Mouse (Mus musculus): ENCODE measurements at regions not wholly inside any gene's neighbourhood (a gene's known extent, or its start where the extent isn't known, plus 50 kb on each side); places are given as distances from the start of the nearest gene placed in this dataset.

DNA sequence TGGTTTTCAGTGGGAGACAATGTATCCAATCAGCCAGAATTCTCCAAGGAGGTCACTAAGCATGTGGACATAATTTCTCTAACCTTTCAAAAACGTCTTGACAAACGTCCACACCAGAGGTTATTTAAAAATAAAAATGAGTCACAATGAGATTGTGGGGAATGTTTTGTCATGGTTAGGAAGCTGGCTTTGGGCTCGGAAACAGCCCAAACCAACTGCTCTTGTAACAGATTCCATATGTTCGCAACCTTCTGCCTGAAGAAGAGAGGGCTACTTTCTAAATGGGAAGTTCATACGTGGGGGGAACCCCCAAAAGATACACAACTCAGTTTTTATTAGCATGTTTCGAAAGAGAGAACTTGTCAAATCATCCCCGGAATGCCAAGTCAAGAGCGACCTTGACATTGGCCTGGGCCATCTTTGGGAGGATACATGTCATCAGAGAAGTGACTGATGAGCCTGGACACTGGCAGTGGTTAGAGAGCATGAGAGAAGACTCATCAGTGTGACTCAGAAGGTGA lies 111.6 kb upstream of the Pik3r1 start:
- DNase-seq (ENCODE audit: extremely low spot score, low read depth, low spot score), result no peak

DNA sequence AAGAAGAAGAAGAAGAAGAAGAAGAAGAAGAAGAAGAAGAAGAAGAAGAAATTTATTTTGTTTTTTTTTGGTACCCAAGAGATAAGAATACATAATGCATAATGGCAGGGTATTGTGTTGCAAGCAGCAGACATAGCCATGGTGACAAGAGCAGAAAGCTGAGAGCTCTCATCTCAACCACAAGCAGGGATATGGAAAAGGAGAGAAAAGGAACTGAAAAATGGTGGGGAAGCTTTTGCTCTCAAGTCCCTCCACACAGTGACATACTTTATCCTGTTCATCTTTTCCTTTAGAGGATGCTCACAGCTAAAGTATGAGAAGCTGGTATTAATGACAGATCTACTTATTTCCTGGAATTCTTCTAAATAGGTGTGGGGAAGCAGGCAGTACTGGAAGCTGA lies 115.2 kb upstream of the Pik3r1 start:
- no peak for DNase-seq (ENCODE audit: extremely low spot score, low read depth, low spot score)

DNA sequence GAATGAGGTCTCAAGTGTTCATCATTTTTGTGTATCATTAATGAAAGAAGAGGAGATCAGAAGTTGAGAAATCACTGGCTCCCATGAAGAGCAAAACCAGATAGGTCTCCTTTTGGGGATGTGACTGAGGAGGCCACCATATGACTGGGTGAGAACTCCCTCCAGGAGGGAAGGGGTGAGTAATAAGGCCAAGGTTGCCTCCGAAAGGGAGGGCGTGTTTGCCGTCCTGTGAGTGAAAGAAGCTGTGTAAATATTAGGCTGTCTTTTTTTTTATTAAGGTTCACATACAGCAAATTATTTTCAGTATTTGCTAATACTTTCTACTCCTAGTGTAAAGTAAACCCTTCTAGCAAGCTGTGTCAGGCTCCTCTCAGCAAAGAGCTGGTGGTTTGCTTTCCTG lies 116.7 kb upstream of the Pik3r1 start:
- no peak for DNase-seq (ENCODE audit: extremely low spot score, low read depth, low spot score)

DNA sequence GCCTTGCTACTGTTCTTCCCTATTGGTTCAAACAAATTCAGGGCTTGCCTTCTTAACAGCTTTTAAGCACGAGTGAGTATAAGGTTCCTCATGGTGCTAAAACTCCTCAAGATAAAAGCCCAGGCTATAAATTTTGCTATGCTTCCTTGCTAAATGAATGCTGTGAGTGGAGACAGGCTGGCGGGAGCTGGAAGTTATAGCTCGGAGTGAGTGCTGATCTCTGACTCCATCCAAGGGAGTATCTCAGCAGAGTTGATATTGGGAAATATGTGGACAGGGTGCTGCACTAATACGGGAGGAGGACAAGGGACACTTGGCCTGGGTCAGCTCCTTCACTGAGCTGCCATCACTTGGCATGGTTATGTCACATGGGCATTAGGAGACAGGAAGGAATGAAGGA lies 123.5 kb upstream of the Pik3r1 start:
- no peak for DNase-seq (ENCODE audit: extremely low spot score, low read depth, low spot score)

DNA sequence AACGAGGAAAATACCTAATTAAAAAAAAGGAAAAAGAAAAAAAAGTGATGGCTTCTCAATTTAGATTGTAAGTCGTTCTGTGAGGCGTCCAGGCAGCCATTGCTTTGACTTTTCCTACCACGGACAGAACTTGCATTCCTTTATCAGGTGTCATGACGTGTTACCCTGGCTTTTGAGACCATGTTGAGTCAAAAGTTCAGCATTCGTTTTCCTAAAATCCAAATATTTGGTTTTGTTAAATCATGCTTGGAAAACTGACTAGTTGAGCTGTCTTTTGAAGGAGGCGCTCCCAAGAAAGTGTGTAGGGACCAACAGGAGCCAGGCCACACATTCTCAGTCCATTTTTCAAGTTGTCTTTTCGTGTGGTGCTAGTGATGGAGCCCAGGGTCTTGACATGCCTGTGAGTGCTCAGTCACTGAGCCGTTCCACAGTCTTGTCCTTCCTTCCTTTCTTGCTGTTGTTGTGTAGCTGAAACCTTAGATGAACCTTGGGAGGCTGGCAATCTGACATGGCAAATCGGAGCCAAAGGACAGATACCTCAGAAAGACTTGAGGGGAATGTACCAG lies 125.1 kb upstream of the Pik3r1 start:
- no peak for DNase-seq (ENCODE audit: extremely low spot score, low read depth, low spot score)

DNA sequence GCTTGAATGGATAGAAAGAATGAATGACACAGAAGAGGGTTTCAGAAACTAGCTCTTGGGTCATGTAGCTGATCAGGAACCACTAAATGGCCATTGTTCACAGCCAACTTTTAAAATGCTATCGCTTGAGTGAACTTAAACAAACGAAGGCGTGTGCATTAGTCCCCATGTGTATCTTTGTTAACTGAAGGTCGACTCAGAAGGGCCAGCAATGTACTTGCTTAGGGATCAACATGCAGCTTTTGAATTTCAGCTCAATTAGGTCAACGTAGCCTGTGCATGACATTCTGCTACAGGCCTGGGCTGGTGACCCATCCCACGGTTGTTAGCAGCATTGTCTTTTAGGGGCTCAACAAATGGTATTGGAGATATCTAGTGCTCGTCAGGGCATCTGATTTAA lies 127.1 kb upstream of the Pik3r1 start:
- no peak for DNase-seq (ENCODE audit: extremely low spot score, low read depth, low spot score)

DNA sequence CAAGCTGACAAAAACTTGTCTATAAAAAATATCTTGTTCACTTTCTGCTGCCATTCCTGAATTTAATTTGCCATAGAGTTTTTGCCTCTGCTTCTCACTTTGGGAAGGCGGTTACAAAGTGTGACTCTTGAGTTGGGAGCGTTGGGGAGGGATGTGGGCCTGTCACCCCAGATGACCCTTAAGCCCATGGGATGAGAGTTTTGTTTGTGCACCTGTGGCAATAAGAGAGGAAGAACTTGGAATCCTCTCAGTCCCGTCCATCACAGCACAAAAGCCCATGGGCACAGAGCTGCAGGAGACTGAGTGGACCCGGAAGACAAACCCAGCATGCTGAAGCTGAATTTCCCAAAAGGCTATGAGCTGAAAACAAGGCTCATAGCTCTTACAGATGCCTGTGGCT lies 127.7 kb upstream of the Pik3r1 start:
- no peak for DNase-seq (ENCODE audit: extremely low spot score, low read depth, low spot score)

DNA sequence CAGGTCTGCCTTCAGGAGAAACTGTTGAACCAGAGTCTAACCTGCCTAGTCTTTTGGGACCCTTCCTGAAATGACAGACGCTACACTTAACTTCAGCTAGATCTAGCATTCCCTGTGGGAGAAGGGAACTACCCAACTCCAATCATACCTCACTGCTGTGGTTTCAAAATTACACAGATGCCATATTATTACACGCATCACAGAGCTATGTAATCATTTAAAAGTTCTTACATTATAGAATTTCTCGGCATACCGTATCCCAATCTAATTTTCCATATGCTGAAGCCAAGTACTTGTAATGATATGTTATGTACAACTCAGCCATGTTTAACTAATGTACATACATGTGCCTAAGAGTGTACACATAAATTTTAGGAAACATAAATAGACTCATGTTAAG lies 128.9 kb upstream of the Pik3r1 start:
- DNase-seq (ENCODE audit: extremely low spot score, low read depth, low spot score), result no peak

DNA sequence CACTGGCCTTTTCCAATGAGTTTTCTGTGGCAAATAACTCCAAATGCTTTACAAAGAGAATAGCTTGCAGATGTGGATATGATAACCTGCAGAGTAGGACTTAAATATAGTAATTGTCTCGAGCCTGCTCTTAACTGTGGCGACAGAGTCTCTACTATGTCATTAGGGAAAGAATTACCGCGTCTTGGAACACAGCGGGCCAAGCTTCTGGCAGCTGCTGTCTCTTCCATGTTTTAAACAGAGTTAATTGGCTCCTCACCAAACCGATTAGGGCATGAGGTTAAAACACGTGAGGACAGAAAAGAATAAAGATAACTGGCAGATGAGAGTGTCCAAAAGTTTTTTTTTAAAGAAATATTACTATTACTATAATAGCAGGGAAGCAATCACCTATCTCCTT lies 134.2 kb upstream of the Pik3r1 start:
- DNase-seq (ENCODE audit: extremely low spot score, low read depth, low spot score), result no peak

DNA sequence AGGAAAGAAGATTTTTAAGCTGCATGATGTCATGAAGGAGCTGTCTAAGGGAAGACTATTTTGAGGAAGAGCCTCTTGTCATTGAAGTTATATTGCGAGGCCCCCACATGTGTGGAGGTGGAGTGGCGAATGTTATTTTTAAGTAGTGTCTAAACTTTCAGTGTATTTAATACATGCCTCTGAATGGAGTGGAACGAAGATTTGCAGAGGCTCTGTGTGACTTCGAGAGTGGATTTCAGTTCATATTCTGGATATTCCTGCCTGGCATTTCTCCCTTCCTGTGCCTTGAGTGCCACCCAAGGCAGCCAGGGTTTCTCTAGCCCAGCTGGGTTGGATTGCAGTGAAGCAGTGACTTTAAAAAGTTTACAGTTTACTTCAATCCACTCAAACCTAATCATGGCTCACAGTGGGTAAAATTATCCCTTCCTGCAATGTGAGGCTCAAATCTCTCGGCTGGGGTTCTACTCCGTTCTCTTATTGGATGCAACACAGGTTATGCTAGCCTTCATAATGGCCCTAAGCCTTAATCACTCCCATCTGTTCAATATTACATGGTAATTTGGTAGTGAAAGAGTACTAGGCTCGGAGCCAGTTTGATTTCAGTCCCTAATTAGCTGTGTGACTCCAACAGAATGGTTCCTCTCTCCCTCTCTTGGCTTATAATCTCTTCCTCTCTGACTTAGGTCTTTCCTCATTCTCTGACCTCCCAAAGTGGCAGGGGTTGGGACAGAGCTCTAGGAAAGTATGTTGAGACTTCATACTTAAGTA lies 138.1 kb upstream of the Pik3r1 start:
- peak; percentile 53 for DNase-seq (ENCODE audit: extremely low spot score, low read depth, low spot score)

DNA sequence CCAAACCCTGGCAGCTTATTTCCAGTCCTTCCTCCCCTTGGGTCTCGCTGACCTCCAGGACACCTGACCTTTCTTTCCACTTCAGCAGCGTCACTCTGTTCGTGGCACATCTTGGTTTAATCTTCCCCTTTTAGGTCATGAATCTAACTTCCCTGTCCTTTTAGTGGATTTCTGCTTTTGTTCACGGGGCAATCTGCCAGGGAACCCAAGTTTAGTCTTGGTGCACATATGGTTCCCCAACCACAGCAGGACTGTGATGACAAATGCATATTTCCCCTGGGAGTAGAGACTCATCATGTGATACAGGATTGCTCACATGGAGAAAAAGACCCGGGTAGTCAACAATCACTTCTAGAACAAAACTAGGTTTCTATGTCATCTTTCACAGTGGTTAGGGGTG lies 141.0 kb upstream of the Pik3r1 start:
- DNase-seq (ENCODE audit: extremely low spot score, low read depth, low spot score), result no peak

DNA sequence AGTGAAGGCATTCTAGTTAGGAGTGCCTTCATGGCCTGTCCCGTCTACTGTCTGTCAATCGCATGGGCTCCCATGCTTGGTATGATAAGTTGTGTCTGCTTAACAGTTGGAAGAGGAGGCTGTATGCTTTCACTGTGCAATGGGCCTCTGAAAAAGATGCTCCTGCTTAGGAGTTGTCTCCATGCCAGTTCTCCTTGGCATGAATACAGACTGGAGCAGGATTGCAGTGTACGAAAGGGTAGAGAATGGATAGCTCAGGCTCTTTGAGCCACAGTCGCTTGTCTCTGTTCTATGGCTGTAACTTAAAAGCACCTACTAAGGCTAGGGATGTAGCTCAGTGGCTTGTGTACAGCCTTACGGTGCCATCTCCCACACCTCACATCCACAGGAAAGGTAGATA lies 142.7 kb upstream of the Pik3r1 start:
- DNase-seq (ENCODE audit: extremely low spot score, low read depth, low spot score), result no peak

DNA sequence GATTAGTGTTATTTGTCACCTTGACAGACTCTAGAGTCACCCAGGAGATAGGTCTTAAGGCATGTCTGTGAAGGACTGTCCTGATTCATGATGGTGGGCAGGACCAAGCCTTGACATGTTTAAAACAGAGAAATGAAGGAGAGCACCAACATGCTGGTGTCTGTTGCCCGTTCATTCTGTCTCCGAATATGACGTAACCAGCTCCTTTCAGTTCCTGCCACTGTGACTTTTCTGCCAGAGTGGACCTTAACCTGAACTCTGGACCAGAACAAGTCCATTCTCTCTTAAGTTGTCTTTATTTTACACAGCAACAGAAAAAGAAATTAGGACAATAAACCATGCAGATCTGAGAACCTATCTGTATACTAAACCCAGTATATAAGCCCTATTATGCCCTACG lies 146.1 kb upstream of the Pik3r1 start:
- no peak for DNase-seq (ENCODE audit: extremely low spot score, low read depth, low spot score)

DNA sequence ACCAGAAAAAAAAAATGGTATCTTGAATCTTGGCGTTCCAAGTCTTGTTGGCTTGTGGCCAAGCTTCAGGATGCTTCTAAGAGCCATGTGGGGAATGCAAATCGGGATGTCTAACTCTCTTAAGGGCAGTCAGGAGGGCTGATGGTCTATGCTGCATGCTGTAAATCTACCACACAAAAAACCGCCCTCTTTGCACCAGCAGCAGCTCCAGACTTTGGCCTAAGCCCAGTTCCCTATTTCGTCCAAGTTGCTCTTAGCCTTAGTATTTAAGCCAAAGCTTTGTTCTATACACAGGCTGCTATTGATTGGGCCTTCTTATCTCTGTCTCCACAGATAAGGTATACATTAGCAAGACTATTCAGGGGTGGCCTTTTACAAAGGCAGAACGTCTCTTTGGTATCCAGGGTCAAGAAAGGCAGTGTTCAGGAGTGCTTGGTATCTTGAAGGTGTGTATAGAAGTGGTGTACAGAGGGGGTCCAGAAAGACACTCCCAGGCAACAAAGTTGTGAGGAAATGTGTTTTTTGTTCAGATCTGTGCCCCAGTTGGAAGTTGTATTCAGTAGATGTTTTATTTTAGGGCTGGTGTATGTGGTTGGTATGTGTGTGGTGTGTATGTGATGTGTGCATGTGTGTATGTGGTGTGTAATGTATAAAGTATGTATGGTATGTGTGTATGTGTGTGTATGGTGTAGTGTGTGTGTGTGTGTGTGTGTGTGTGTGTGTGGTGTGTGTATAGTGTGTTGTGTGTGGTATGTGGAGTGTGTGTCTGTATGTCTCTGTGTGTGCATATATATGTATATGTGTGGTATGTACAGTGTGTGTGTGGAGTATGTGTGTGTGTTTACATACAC lies 146.9 kb upstream of the Pik3r1 start:
- DNase-seq (ENCODE audit: extremely low spot score, low read depth, low spot score), result no peak

DNA sequence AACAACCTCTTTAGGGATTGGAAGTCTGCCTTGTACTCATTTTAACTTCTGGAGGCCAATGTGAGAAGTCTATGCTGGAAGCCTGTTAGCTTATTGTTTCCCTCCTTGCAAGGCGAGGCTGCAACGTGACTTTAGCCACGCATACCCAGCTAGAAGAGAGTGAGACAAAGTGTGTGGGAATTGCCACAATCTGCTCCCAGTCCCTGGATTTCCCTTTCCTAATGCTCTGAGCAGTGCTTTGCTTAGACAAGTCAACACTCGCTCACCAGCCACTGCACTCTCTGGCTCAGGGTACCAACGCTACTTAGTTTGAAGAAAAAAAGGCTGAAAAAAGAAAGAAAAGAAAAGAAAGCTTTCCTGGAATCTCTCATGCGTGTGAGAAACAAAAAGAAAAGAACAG lies 147.5 kb upstream of the Pik3r1 start:
- DNase-seq (ENCODE audit: extremely low spot score, low read depth, low spot score), result no peak

DNA sequence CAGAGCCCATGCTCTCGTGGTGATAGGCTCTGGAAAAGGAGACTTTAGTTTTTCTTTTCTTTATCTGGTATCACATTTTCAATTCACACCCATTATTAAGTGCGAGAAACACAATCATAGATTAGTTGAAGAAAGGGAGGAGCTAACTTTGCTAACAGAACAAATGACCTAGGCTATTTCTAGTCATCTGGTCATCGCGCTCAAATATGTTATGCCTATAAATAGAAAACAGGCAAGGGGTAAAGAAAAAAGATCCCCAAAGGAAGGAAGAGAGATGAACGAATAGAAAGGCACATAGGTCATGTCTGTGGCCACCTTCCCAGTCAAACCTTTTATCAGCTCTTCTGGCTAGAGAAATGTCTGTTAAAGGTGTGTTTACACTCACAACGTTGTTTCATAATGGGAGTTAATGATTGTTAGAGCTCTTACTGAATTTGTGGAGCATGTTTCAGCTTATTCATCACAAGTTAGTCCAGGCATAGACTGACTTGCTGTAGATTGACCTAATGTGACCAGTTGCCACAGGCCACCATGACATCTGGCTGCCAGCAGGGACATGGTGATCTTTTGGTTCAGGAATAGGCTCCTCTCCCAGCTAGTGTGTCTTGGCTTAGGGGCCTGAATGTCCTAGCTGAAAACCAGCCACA lies 148.1 kb upstream of the Pik3r1 start:
- DNase-seq (ENCODE audit: extremely low spot score, low read depth, low spot score), result no peak

DNA sequence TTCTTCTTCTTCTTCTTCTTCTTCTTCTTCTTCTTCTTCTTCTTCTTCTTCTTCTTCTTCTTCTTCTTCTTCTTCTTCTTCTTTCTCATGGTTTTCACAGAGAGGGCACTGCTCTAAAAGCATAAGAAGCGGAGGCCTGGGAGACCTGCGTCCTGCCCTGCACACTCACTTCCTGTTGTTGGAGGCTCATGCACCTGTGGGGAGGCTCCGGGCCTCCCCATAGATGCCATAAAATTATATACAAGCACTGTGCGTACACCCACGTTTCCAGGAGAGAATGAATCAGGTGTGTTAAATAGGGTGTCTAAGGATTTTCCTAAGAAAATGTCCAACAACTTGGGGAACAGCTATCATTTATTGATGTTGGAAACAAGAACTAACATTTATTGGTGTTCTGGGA lies 148.9 kb upstream of the Pik3r1 start:
- no peak for DNase-seq (ENCODE audit: extremely low spot score, low read depth, low spot score)

DNA sequence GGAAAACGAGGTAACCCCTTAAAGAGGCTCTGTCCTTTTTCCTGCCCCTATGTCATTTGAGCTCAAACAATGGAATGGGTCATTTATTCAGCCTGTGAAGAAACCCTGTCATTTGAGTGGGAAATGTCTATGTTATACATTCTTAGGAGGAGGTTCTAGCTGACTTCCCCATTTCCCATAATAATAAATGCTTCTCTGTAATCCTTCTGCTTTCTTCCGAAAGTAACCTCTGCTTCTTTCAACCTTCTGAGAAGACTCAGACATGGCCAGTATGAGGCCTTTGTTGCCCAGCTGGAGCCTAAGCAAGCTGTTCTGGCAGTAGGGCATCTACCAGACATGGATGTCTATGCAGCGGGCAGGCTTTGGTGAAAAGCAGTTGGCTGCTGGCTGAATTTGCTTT lies 150.2 kb upstream of the Pik3r1 start:
- DNase-seq (ENCODE audit: extremely low spot score, low read depth, low spot score), result no peak

DNA sequence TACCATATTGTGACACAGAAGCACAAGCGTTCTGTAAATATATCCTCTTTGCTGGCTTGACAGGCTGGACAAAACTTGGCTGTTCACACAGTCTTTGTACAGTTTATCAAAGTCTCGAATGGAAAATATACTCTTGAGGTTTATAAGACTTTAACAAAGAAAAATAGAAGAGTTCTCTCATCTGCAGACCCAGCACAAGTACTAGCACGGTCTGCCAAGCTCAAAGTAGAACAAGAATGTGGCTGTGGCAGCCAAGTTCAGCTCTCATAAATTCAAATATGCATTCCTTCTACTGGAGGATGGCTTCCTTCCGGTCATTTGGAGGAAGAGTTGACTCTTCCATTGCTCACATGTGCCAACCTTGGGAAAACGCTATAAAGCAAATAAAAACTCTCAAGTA lies 151.2 kb upstream of the Pik3r1 start:
- no peak for DNase-seq (ENCODE audit: extremely low spot score, low read depth, low spot score)

DNA sequence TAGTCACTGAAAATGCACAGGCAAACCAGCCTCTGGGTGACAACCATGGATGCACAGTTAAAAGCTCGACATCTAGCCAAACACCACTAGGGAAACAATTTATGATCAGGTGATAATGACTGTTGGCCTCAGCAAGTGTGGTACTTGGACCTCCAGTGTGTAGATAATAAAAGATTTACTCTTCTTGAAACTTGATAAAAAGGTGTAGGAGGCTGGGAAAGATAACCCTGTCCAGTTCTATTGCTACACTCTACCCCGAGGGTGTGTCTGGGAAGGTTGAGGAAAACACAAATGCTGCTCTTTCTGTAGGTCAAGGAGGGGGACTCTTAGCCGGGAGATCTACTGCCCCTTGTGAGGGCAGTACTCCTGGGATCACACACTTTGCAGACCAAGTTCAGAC lies 152.4 kb upstream of the Pik3r1 start:
- no peak for DNase-seq (ENCODE audit: extremely low spot score, low read depth, low spot score)

DNA sequence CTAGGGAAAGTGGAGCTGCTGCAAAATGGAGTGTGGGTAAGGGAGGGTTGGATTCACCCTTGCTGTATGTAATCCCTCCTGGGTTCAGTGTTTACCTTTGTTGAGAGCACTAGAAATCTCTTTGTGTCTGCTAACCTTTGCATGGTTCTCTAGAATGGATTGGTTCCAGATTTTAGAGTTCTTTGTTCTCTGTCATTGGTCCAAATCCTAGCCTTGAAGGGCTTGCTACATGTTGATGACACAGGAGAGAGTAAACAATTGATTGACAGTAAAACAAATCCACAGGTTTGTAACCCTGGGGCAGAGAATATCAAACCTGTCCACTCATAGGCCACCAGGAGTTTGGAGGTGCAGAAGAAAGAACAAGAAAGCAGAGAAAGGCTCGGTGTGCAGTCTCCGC lies 156.6 kb upstream of the Pik3r1 start:
- DNase-seq (ENCODE audit: extremely low spot score, low read depth, low spot score), result no peak

DNA sequence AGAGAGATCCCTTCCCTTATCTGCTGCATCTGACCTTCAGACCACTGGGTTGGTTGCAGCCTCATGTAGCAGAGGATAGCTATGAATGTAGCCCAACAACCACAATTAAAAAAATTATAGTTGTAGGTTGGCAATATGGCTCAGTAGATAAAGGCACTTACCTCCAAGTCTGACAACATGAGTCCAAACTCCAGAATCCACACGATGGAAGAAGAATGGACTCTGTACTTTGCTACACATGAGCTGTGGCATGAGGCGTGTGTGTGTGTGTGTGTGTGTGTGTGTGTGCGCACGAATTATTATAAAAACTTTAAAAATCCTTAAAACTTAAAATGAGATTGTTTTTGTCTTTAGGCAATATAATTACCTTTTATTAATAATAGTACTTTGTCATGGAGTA lies 163.2 kb upstream of the Pik3r1 start:
- no peak for DNase-seq (ENCODE audit: extremely low spot score, low read depth, low spot score)
